Mouse (Mus musculus): ENCODE data around the gene Gm9733.
"Not testable (repeated sequence)": the region's sequence is repeated elsewhere in the genome, so short reads cannot be mapped to it uniquely, and the experiment has no call there.

The Gm9733 gene

GRCm38 (mm10) chr3:15332063-15332462, at the start of gene Gm9733:
TSS of gene Gm9733 (minus strand) at chr3:15332302.
- no peak for DNase-seq (ENCODE audit: low read depth, low spot score)

GRCm38 (mm10) chr3:15355690-15356089, 23.6 kb upstream of the Gm9733 start:
- not testable (repeated sequence) for DNase-seq (ENCODE audit: low read depth, low spot score)

GRCm38 (mm10) chr3:15350318-15350717, 18.2 kb upstream of the Gm9733 start:
- DNase-seq (ENCODE audit: low read depth, low spot score) = not testable (repeated sequence)

- DNase-seq (ENCODE audit: low read depth, low spot score) = not testable (repeated sequence)
Observed at GRCm38 (mm10) chr3:15345606-15346005, 13.5 kb upstream of the Gm9733 start.

- no peak for DNase-seq (ENCODE audit: low read depth, low spot score)
Observed at GRCm38 (mm10) chr3:15340287-15340686, 8.2 kb upstream of the Gm9733 start.

GRCm38 (mm10) chr3:15334182-15334581, 2.1 kb upstream of the Gm9733 start:
- no peak for DNase-seq (ENCODE audit: low read depth, low spot score)

GRCm38 (mm10) chr3:15331545-15331944, 557 bp downstream of the Gm9733 start:
- DNase-seq (ENCODE audit: low read depth, low spot score) = no peak

GRCm38 (mm10) chr3:15329549-15329948, 2.6 kb downstream of the Gm9733 start:
- DNase-seq (ENCODE audit: low read depth, low spot score) = no peak

GRCm38 (mm10) chr3:15284424-15285328, 47.4 kb downstream of the Gm9733 start:
- DNase-seq (ENCODE audit: low read depth, low spot score) = no peak

- DNase-seq (ENCODE audit: low read depth, low spot score) = no peak
Observed at GRCm38 (mm10) chr3:15275899-15276526, 56.1 kb downstream of the Gm9733 start.

GRCm38 (mm10) chr3:15264450-15264849, 67.7 kb downstream of the Gm9733 start:
- DNase-seq (ENCODE audit: low read depth, low spot score) = peak; percentile 17

GRCm38 (mm10) chr3:15255726-15256125, 76.4 kb downstream of the Gm9733 start:
- no peak for DNase-seq (ENCODE audit: low read depth, low spot score)

Measured in CD4-positive helper T cell, adult 2 months (primary cell).